Mouse (Mus musculus) adrenal gland, postnatal 10 days (tissue): Measurements from ENCODE around the gene Paqr6. TPM values are rescaled to one million over a fixed set of nuclear protein-coding genes. Genes with fewer than 3 reads are reported as not detected.
A peak's percentile ranks its signal among the peaks of the same experiment; 100 is the strongest.

Source experiments
- DNase-seq: peaks from one replicate; pipeline ENCODE4 v3.0.0; 2021; ENCODE audit warnings: mixed read lengths
- long read RNA-seq, 2 experiments: library from polyadenylated mRNA; stranded (forward); transcript quantifications; one replicate each; pipeline ENCODE4 v2.0.0; 2021
- total RNA-seq, 2 experiments: library from RNA; stranded (reverse); gene quantifications; 2 replicates each; pipeline ENCODE4 v1.2.3; 2021

Gene Paqr6
- total RNA-seq: 1 to 10 TPM; 2.7 to 4.2 TPM
- long read RNA-seq, experiment 1, partial matches to known transcripts: 0 of 9 reads
- long read RNA-seq, experiment 1, other reads (novel, unspliced or antisense): 5 of 9 reads
- long read RNA-seq, experiment 2, partial matches to known transcripts: 0 of 4 reads
- long read RNA-seq, experiment 2, other reads (novel, unspliced or antisense): 3 of 4 reads

- DNase-seq: peak; percentile 82
Observed at GRCm38 (mm10) chr3:88364337-88364736, at the start of gene Paqr6. Paqr6 (plus strand) TSS chr3:88364584.

- DNase-seq: peak; percentile 74
Observed at GRCm38 (mm10) chr3:88324951-88325405, 39.4 kb upstream of the Paqr6 start, which contains the start of gene Glmp. Glmp (plus strand) TSS chr3:88325023.

- no peak for DNase-seq
Observed at GRCm38 (mm10) chr3:88328956-88329355, 35.4 kb upstream of the Paqr6 start.

- peak; percentile 79 for DNase-seq
Observed at GRCm38 (mm10) chr3:88331282-88331681, 33.1 kb upstream of the Paqr6 start.

GRCm38 (mm10) chr3:88334029-88334658, 30.2 kb upstream of the Paqr6 start:
- no peak for DNase-seq

- DNase-seq: no peak
Observed at GRCm38 (mm10) chr3:88334902-88335435, 29.4 kb upstream of the Paqr6 start.

GRCm38 (mm10) chr3:88335436-88336053, 28.8 kb upstream of the Paqr6 start:
- DNase-seq: peak; percentile 60

GRCm38 (mm10) chr3:88336058-88337013, 28.0 kb upstream of the Paqr6 start, which contains the start of the genes Tmem79 and Smg5:
Tmem79 (minus strand) TSS chr3:88336148.
Smg5 (plus strand) TSS chr3:88336260.
- DNase-seq: peak; percentile 96

GRCm38 (mm10) chr3:88337367-88338020, 26.9 kb upstream of the Paqr6 start:
- no peak for DNase-seq

GRCm38 (mm10) chr3:88338316-88338715, 26.1 kb upstream of the Paqr6 start:
- DNase-seq: no peak

GRCm38 (mm10) chr3:88339006-88339405, 25.4 kb upstream of the Paqr6 start:
- no peak for DNase-seq

- DNase-seq: no peak
Observed at GRCm38 (mm10) chr3:88350732-88351131, 13.7 kb upstream of the Paqr6 start.

- DNase-seq: no peak
Observed at GRCm38 (mm10) chr3:88352907-88353306, 11.5 kb upstream of the Paqr6 start.

- peak; percentile 79 for DNase-seq
Observed at GRCm38 (mm10) chr3:88354396-88355165, 9.8 kb upstream of the Paqr6 start.

GRCm38 (mm10) chr3:88359584-88359983, 4.8 kb upstream of the Paqr6 start:
- DNase-seq: no peak

GRCm38 (mm10) chr3:88359989-88360388, 4.4 kb upstream of the Paqr6 start:
- DNase-seq: no peak

GRCm38 (mm10) chr3:88361096-88361495, 3.3 kb upstream of the Paqr6 start:
- DNase-seq: no peak

- DNase-seq: no peak
Observed at GRCm38 (mm10) chr3:88361612-88362313, 2.6 kb upstream of the Paqr6 start.

- DNase-seq: no peak
Observed at GRCm38 (mm10) chr3:88363700-88364099, 684 bp upstream of the Paqr6 start.
